9 mouse cellular contexts compared by ENCODE assay signal in genomic region chr2:157347361-157348159, GRCm38 (mm10). TPM values are rescaled to one million over a fixed set of nuclear protein-coding genes. Genes with fewer than 3 reads are reported as not detected.
DNase-seq lines count a peak whose midpoint lies in the region; ATAC-seq and TF ChIP-seq lines count a peak whose summit lies in the region.
"Had no signal": no experiment of that assay in that cellular context is flagged by ENCODE, and none has a peak within 500 bp of the region (broad histone marks: within the 10 kb centered on the region; RNA-seq: fewer than 3 reads in every experiment).

Gene Ghrh, minus strand, starts transcription at chr2:157347506.

- no peak within 1 kb of the TSS for H3K9ac ChIP-seq in liver, postnatal 0 days (replicated peaks)
- H3K9ac ChIP-seq in forebrain, embryonic 14.5 days (ENCODE audit: low read length) = peak within 1 kb of the TSS; percentile 40
- peak within 1 kb of the TSS; percentile 26; the same call in 1 of the 2 replicates for H3K9ac ChIP-seq in hindbrain, embryonic 15.5 days
- H3K9ac ChIP-seq in limb, embryonic 15.5 days = 0 out of 2 replicates have a peak within 1 kb of the TSS, but pooled peaks have one; percentile 10

- H3K4me2 ChIP-seq in liver, postnatal 0 days (ENCODE audit: low read depth, low read length) = no peak within 1 kb of the TSS
- H3K4me2 ChIP-seq in forebrain, embryonic 14.5 days (ENCODE audit: low read length) = peak within 1 kb of the TSS; percentile 28
- peak within 1 kb of the TSS; percentile 36 for H3K4me2 ChIP-seq in hindbrain, embryonic 15.5 days
- H3K4me2 ChIP-seq in limb, embryonic 15.5 days = 0 out of 2 replicates have a peak within 1 kb of the TSS, but pooled peaks have one; percentile 10

- no peaks in the 10 kb centered on the region for H3K9me3 ChIP-seq in liver, postnatal 0 days (ENCODE audit: low read length)
- no peaks in the 10 kb centered on the region for H3K9me3 ChIP-seq in forebrain, embryonic 14.5 days (replicated peaks; ENCODE audit: control insufficient read depth, low read length)
- H3K9me3 ChIP-seq in hindbrain, embryonic 15.5 days = no peaks in the 10 kb centered on the region
- H3K9me3 ChIP-seq in limb, embryonic 15.5 days = no peaks in the 10 kb centered on the region
- H3K9me3 ChIP-seq: G1E had no signal

- TF ChIP-seq CTCF in liver, postnatal 0 days (IDR thresholded peaks at IDR 0.05; ENCODE audit: low read depth) = no peak

- ATAC-seq in liver, postnatal 0 days = no peak
- peak; percentile 67 for ATAC-seq in forebrain, embryonic 14.5 days
- ATAC-seq in hindbrain, embryonic 15.5 days (ENCODE audit: low FRiP score, low read depth) = peak; percentile 82
- ATAC-seq in limb, embryonic 15.5 days (ENCODE audit: insufficient number of reproducible peaks, low FRiP score, low TSS enrichment, low read depth) = peak; percentile 55; the same call in 1 of the 2 replicates

- DNase-seq in liver = peak; percentile 15
- DNase-seq in liver, postnatal 0 days = no peak
- peak; percentile 91 for DNase-seq in forebrain, embryonic 14.5 days (ENCODE audit: low spot score)
- DNase-seq in right cerebral cortex, postnatal 4 days = peak; percentile 65
- no peak for DNase-seq in spleen, adult 18-20 months
- no peak for DNase-seq in thymus, postnatal 0 days (ENCODE audit: low spot score)

- TF ChIP-seq EP300 in liver, postnatal 0 days (IDR thresholded peaks at IDR 0.05; ENCODE audit: low read depth) = no peak

- no peaks in the 10 kb centered on the region for H3K4me1 ChIP-seq in liver, postnatal 0 days (ENCODE audit: insufficient read depth)
- H3K4me1 ChIP-seq in forebrain, embryonic 14.5 days (ENCODE audit: control insufficient read depth, insufficient read depth, low read length) = peaks cover 33% of the 10 kb centered on the region
- H3K4me1 ChIP-seq in hindbrain, embryonic 15.5 days (replicated peaks) = peaks cover 44% of the 10 kb centered on the region
- H3K4me1 ChIP-seq in limb, embryonic 15.5 days = peaks cover 10% of the 10 kb centered on the region

- no peaks in the 10 kb centered on the region for H3K27me3 ChIP-seq in liver, postnatal 0 days (ENCODE audit: insufficient read depth, low read length)
- no peaks in the 10 kb centered on the region for H3K27me3 ChIP-seq in forebrain, embryonic 14.5 days (replicated peaks; ENCODE audit: control insufficient read depth, insufficient read depth, low read length)
- H3K27me3 ChIP-seq in hindbrain, embryonic 15.5 days = no peaks in the 10 kb centered on the region
- no peaks in the 10 kb centered on the region for H3K27me3 ChIP-seq in limb, embryonic 15.5 days

- H3K36me3 ChIP-seq in liver, postnatal 0 days (replicated peaks; ENCODE audit: insufficient read depth, low read length) = no peaks in the 10 kb centered on the region
- H3K36me3 ChIP-seq in forebrain, embryonic 14.5 days (ENCODE audit: control insufficient read depth, insufficient read depth, low read length) = no peaks in the 10 kb centered on the region
- no peaks in the 10 kb centered on the region for H3K36me3 ChIP-seq in hindbrain, embryonic 15.5 days
- no peaks in the 10 kb centered on the region for H3K36me3 ChIP-seq in limb, embryonic 15.5 days
- H3K36me3 ChIP-seq: G1E had no signal

- 74% methylated on average over 26 of the region's 26 CpGs for WGBS in liver, postnatal 0 days (ENCODE audit: insufficient replicate concordance)
- WGBS in forebrain, embryonic 14.5 days = 20% methylated on average over 26 of the region's 26 CpGs
- WGBS in hindbrain, embryonic 15.5 days = 21% methylated on average over 26 of the region's 26 CpGs
- WGBS in limb, embryonic 15.5 days = 51% methylated on average over 26 of the region's 26 CpGs

- no peak within 1 kb of the TSS for H3K4me3 ChIP-seq in liver, postnatal 0 days (ENCODE audit: low read depth, low read length)
- no peak within 1 kb of the TSS for H3K4me3 ChIP-seq in forebrain, embryonic 14.5 days (ENCODE audit: low read depth, low read length)
- no peak within 1 kb of the TSS for H3K4me3 ChIP-seq in hindbrain, embryonic 15.5 days
- no peak within 1 kb of the TSS for H3K4me3 ChIP-seq in limb, embryonic 15.5 days

- no peak within 1 kb of the TSS for H3K27ac ChIP-seq in liver, postnatal 0 days (ENCODE audit: low read depth)
- peak within 1 kb of the TSS; percentile 97 for H3K27ac ChIP-seq in forebrain, embryonic 14.5 days (ENCODE audit: low read depth, low read length)
- H3K27ac ChIP-seq in hindbrain, embryonic 15.5 days (replicated peaks) = peak within 1 kb of the TSS; percentile 94
- H3K27ac ChIP-seq in limb, embryonic 15.5 days = peak within 1 kb of the TSS; percentile 75

RNA-seq across cellular contexts. Expression of gene Ghrh, which starts in this region (rescaled TPM):
- polyA plus RNA-seq in liver, postnatal 0 days (2015; fragmentation: Nextera tagmentation; extraction: Ambion mirVana) = not detected in 2 replicates
- polyA plus RNA-seq in forebrain, embryonic 14.5 days (2014; fragmentation: Nextera tagmentation; extraction: Ambion mirVana) = 1.1 and 2.5 TPM in 2 replicates
- 1.2 and 1.3 TPM in 2 replicates for polyA plus RNA-seq in hindbrain, embryonic 15.5 days (2015; fragmentation: Nextera tagmentation; extraction: Ambion mirVana)
- not detected in 2 replicates for polyA plus RNA-seq in limb, embryonic 15.5 days (2015; fragmentation: Nextera tagmentation; extraction: Ambion mirVana)
- 0.72 TPM in 1 of 2 replicates, not detected in the other for polyA plus RNA-seq in thymus, postnatal 0 days (2015; fragmentation: Nextera tagmentation; extraction: Ambion mirVana)
- polyA plus RNA-seq: G1E had no signal

Comparison
In these comparisons a context has a peak if more than half of its experiments do, and no peak if none do; other contexts are left out.
1. DNase-seq: peak in liver (single experiment), forebrain, embryonic 14.5 days (single experiment) and right cerebral cortex, postnatal 4 days (single experiment); none in liver, postnatal 0 days (single experiment), spleen, adult 18-20 months (0 of 2) and thymus, postnatal 0 days (single experiment).
2. Peak in ATAC-seq, H3K27ac ChIP-seq, H3K9ac ChIP-seq and H3K4me2 ChIP-seq in limb, embryonic 15.5 days; RNA of the gene not detected or under 1 TPM.